Mouse (Mus musculus): ENCODE results near the gene Rsc1a1. TPM values are rescaled to one million over a fixed set of nuclear protein-coding genes. Genes with fewer than 3 reads are reported as not detected.

The Rsc1a1 gene
- polyA plus RNA-seq, 1 experiment from 2014 or later, result not detected

DNA sequence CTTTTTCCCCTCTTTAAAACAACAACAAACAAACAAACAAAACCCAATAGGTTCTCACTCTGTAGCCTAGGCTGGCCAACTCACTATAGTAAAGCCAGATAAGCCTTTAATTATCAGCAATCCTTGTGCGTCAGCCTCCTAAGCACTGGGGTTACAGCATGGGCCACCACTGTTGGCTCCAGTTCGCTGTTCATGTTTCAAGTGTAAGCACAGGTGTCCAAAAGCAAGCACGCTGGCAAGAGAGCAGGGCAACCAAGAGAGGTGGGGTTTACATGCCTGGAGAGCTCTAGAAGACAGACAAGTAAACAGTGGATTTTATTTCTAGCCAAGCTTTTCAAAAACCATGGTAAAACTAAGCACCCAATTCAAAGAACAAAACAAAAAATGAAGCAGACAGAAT is 694 bp upstream of the Rsc1a1 start:
- ATAC-seq (replicated peaks; ENCODE audit: low FRiP score, low read depth) (no peak), DNase-seq (ENCODE audit: low spot score) (no peak)

GRCm38 (mm10) chr4:141682706-141683230 is 2.6 kb downstream of the Rsc1a1 start:
- H3K9me3 ChIP-seq (replicated peaks; ENCODE audit: low read length), result no peaks in the 10 kb centered on the region
- no peak for DNase-seq (ENCODE audit: low spot score)
- peaks cover 38% of the 10 kb centered on the region for H3K36me3 ChIP-seq (ENCODE audit: insufficient read depth, low read length)
- H3K4me1 ChIP-seq (replicated peaks; ENCODE audit: insufficient read depth, low read length), result 0 out of 2 replicates have a peak, but pooled peaks cover 5% of the 10 kb centered on the region
- no peak overlapping the region for H3K27ac ChIP-seq
- ATAC-seq (replicated peaks; ENCODE audit: low FRiP score, low read depth), result no peak
- no peak overlapping the region for H3K9ac ChIP-seq (ENCODE audit: low read depth, low read length)
- 73% methylated on average over 12 of the region's 12 CpGs for WGBS
- no peak overlapping the region for H3K4me3 ChIP-seq (replicated peaks; ENCODE audit: low read depth, low read length)
- no peaks in the 10 kb centered on the region for H3K27me3 ChIP-seq (ENCODE audit: insufficient read depth, low read length)
- no peak for TF ChIP-seq CTCF (IDR thresholded peaks at IDR 0.05; ENCODE audit: low read depth)
- H3K4me2 ChIP-seq (ENCODE audit: low read length), result no peak overlapping the region

More for the DNA sequence above, 694 bp upstream of the Rsc1a1 start:
- TF ChIP-seq CTCF (IDR thresholded peaks at IDR 0.05; ENCODE audit: low read depth), result no peak
- Histone ChIP-seq H3K4me1 (replicated peaks; ENCODE audit: insufficient read depth, low read length) (0 out of 2 replicates have a peak, but pooled peaks cover 5% of the 10 kb centered on the region), H3K27me3 (ENCODE audit: insufficient read depth, low read length) (no peaks in the 10 kb centered on the region), H3K4me3 (replicated peaks; ENCODE audit: low read depth, low read length) (no peak overlapping the region), H3K36me3 (ENCODE audit: insufficient read depth, low read length) (peaks cover 52% of the 10 kb centered on the region), H3K9ac (ENCODE audit: low read depth, low read length) (no peak overlapping the region), H3K27ac (no peak overlapping the region), H3K9me3 (replicated peaks; ENCODE audit: low read length) (no peaks in the 10 kb centered on the region), H3K4me2 (ENCODE audit: low read length) (no peak overlapping the region)
- 62% methylated on average over 3 of the region's 3 CpGs for WGBS

DNA sequence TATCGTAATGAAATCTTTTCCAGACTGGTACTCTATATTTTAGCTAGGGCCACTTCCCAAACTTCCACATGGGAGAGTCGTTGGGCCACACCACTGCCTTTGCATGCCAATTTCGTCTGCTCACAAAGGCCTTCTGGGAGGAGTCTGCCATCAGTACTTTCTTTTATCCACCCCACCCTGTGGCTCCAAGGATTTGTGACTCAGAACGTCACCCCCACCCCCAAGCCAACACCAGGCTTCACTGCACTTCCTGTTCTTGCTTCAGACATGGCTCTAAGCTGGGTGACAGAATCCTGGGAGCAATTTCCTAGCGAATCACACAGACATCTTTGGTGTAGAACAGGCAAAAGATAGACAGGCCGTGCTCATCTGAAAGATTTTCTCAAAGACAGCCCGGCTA is 3.6 kb downstream of the Rsc1a1 start:
- 0 out of 2 replicates have a peak, but pooled peaks cover 5% of the 10 kb centered on the region for H3K4me1 ChIP-seq (replicated peaks; ENCODE audit: insufficient read depth, low read length)
- no peak for ATAC-seq (replicated peaks; ENCODE audit: low FRiP score, low read depth)
- no peak for DNase-seq (ENCODE audit: low spot score)
- no peaks in the 10 kb centered on the region for H3K9me3 ChIP-seq (replicated peaks; ENCODE audit: low read length)
- TF ChIP-seq CTCF (IDR thresholded peaks at IDR 0.05; ENCODE audit: low read depth), result no peak
- H3K27ac ChIP-seq, result peak overlapping the region; percentile 13; the same call in 1 of the 2 replicates
- H3K9ac ChIP-seq (ENCODE audit: low read depth, low read length), result no peak overlapping the region
- H3K27me3 ChIP-seq (ENCODE audit: insufficient read depth, low read length), result no peaks in the 10 kb centered on the region
- 45% methylated on average over 7 of the region's 7 CpGs for WGBS
- H3K4me3 ChIP-seq (replicated peaks; ENCODE audit: low read depth, low read length), result no peak overlapping the region
- no peak overlapping the region for H3K4me2 ChIP-seq (ENCODE audit: low read length)
- peaks cover 33% of the 10 kb centered on the region for H3K36me3 ChIP-seq (ENCODE audit: insufficient read depth, low read length)

DNA sequence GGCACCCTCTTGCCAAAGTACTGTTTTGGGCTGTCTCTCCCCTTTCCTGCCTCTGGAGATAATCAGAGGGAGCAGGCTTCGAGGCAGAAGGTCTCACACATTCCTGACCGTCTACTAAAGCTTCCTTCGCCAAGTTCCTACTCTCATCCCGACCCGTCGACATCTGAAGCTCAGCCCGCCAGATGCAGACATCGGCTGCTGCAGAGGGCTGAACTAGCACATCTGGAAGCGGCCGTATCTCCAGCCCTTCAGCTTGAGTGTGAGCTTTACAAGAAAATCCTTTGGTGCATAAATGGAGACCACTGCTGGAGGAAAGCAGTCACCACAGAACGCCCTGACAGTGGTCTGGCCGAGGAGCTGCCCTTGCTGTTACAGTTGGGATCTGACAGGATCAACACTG is 4.5 kb downstream of the Rsc1a1 start:
- no peaks in the 10 kb centered on the region for H3K9me3 ChIP-seq (replicated peaks; ENCODE audit: low read length)
- H3K36me3 ChIP-seq (ENCODE audit: insufficient read depth, low read length), result peaks cover 28% of the 10 kb centered on the region
- H3K27ac ChIP-seq, result no peak overlapping the region
- H3K4me3 ChIP-seq (replicated peaks; ENCODE audit: low read depth, low read length), result no peak overlapping the region
- ATAC-seq (replicated peaks; ENCODE audit: low FRiP score, low read depth) (no peak), DNase-seq (ENCODE audit: low spot score) (no peak)
- 45% methylated on average over 12 of the region's 12 CpGs for WGBS
- H3K4me1 ChIP-seq (replicated peaks; ENCODE audit: insufficient read depth, low read length), result 0 out of 2 replicates have a peak, but pooled peaks cover 5% of the 10 kb centered on the region
- no peak overlapping the region for H3K4me2 ChIP-seq (ENCODE audit: low read length)
- no peak overlapping the region for H3K9ac ChIP-seq (ENCODE audit: low read depth, low read length)
- TF ChIP-seq CTCF (IDR thresholded peaks at IDR 0.05; ENCODE audit: low read depth), result no peak
- H3K27me3 ChIP-seq (ENCODE audit: insufficient read depth, low read length), result no peaks in the 10 kb centered on the region

- no peak overlapping the region for H3K4me2 ChIP-seq (ENCODE audit: low read length)
- H3K27ac ChIP-seq, result no peak overlapping the region
- no peaks in the 10 kb centered on the region for H3K9me3 ChIP-seq (replicated peaks; ENCODE audit: low read length)
- H3K4me3 ChIP-seq (replicated peaks; ENCODE audit: low read depth, low read length), result no peak overlapping the region
- no peak overlapping the region for H3K9ac ChIP-seq (ENCODE audit: low read depth, low read length)
- 0 out of 2 replicates have a peak, but pooled peaks cover 5% of the 10 kb centered on the region for H3K4me1 ChIP-seq (replicated peaks; ENCODE audit: insufficient read depth, low read length)
- no peaks in the 10 kb centered on the region for H3K27me3 ChIP-seq (ENCODE audit: insufficient read depth, low read length)
- DNase-seq (ENCODE audit: low spot score), result no peak
- TF ChIP-seq CTCF (IDR thresholded peaks at IDR 0.05; ENCODE audit: low read depth), result no peak
- peaks cover 10% of the 10 kb centered on the region for H3K36me3 ChIP-seq (ENCODE audit: insufficient read depth, low read length)
- WGBS, result 78% methylated on average over 2 of the region's 2 CpGs
- ATAC-seq (replicated peaks; ENCODE audit: low FRiP score, low read depth), result no peak
These were observed 6.4 kb downstream of the Rsc1a1 start for GRCm38 (mm10) chr4:141679016-141679415.

GRCm38 (mm10) chr4:141676462-141676979 is 8.9 kb downstream of the Rsc1a1 start:
- H3K4me1 ChIP-seq (replicated peaks; ENCODE audit: insufficient read depth, low read length), result no peaks in the 10 kb centered on the region
- ATAC-seq (replicated peaks; ENCODE audit: low FRiP score, low read depth), result no peak
- WGBS, result 78% methylated on average over 5 of the region's 5 CpGs

More at GRCm38 (mm10) chr4:141676462-141676979, 8.9 kb downstream of the Rsc1a1 start:
- Histone ChIP-seq H3K4me3 (replicated peaks; ENCODE audit: low read depth, low read length) (no peak overlapping the region), H3K36me3 (ENCODE audit: insufficient read depth, low read length) (no peaks in the 10 kb centered on the region), H3K9ac (ENCODE audit: low read depth, low read length) (no peak overlapping the region), H3K4me2 (ENCODE audit: low read length) (no peak overlapping the region), H3K27me3 (ENCODE audit: insufficient read depth, low read length) (no peaks in the 10 kb centered on the region), H3K9me3 (replicated peaks; ENCODE audit: low read length) (no peaks in the 10 kb centered on the region), H3K27ac (no peak overlapping the region)
- DNase-seq (ENCODE audit: low spot score), result no peak
- no peak for TF ChIP-seq CTCF (IDR thresholded peaks at IDR 0.05; ENCODE audit: low read depth)

All from kidney, postnatal 0 days (tissue).